Mouse (Mus musculus) cerebellum, adult 11-12 months (tissue): ENCODE results near the gene Tnfrsf4.

Experiments used
- DNase-seq: peaks from one replicate; pipeline ENCODE4 v3.0.0; 2022

Gene Tnfrsf4

DNA sequence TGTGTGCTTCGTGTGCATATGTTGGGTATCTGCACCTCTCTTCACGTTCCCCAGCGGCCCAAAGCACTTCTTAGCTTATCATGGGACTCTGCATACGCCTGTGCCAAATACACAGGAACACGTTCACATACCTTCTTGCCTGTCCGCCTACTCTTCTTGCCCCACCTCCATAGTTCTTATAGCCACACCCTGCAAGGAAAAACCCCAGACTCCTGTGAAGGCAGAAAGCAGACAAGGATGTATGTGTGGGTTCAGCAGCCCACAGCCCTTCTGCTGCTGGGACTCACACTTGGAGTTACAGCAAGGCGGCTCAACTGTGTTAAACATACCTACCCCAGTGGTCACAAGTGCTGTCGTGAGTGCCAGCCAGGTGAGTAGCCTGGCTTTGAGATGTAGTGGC, at the start of gene Tnfrsf4:
Gene Tnfrsf4 (plus strand): TSS at position 207 of the 400 bp plus-strand sequence.
- no peak for DNase-seq

DNA sequence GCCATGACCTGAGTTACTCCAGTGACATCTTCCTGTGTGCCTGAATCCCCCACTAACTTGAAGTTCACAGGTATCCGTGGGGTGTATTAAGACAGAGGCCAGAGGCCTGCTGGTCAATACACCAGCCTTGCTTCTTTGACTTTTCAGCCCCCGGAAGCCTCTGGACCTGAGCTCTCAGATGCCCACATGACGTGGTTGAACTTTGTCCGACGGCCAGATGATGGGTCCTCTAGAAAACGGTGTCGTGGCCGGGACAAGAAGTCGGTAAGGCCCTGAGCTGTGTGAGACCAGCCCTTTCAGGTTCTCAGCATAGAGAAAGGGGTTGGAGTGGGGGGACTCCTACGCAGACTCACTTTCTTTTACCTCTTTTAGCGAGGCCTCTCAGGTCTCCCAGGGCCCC, 49.2 kb upstream of the Tnfrsf4 start:
- DNase-seq: no peak

DNA sequence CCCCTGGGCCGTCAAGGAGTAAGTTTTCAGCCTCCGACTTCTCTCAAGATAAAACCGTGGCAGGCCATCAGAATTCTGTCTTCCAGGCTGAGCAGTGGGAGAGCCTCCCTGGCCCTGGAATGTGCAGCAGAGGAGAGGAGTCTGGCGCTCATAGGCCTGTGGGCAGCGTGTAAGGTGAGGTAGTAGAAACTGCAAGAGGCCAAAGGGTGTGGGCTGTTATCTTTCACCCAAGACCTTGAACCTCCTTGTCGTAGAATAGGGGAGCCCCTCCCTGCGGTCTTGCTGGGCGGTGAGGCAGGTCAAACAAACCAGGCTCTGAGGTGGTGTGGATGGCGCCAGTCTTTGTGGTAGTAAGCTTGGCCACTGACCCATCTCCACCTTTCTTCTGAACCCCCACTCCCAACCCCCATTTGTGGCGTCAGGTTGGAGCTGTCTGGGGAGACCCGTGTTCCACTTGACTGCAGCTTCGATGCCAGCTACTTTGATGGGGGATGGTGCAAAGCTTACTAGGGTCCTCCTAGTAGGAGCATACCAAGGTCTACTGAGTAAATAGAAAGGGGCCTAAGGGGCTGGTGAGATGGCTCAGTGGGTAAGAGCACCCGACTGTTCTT, 44.5 kb upstream of the Tnfrsf4 start:
- DNase-seq: no peak

DNA sequence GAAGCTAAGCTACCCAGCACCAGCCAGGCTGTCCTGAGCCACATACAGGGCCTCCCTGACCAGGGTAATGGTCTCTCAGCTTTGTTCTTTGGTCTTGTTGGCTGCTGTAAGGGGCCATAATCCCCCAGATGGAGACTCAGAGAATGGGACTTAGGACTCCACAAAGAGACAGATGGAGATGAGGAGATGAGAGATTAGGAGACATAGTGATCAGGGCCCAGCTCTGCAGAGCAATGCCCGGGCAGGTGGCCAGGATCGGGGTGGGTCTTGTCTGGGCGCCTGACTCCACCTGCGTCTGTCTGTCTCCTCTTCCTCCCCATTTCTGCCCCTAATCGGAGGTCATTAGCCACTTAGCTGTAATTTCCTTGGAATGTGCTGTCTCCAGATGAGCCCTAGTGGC, 43.4 kb upstream of the Tnfrsf4 start:
- DNase-seq: no peak

DNA sequence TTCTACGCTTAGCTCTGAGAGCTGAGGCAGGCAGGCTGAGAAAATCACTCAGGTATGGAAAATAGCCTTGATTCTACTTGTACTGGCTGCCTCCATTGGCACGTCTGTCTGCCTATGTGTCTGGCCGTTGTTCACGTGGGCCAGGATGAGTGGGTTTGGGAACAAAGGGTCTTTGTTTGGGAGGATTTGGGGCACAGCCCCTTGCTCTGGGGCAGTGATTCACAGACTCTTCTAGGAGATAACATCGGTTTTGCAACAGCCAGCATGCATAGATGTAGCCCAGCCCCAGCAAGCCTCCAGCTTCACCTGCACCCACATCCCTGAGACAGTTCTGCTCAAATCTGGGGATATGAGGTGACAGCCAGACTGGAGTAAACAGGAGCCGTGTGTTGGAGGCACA, 41.0 kb upstream of the Tnfrsf4 start:
- no peak for DNase-seq

DNA sequence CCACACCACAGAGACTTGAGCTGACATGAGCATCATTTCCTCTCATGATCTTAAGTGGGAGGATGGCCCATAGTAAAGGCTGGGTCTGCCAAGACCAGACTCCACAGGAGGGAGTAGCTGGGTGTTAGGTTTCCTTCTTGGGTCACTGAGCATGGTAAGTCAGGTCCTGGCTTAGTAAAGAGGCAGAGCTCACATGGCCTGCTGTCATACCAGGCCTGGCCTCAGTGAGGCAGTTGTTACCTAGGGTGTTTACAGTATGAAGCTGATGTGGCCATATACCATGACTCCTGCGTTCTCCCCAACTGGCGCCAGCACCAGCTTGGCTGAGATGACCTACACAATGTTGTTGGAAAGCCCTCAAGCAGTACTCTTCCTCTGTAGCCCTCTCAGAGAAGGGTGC, 40.4 kb upstream of the Tnfrsf4 start:
- no peak for DNase-seq

DNA sequence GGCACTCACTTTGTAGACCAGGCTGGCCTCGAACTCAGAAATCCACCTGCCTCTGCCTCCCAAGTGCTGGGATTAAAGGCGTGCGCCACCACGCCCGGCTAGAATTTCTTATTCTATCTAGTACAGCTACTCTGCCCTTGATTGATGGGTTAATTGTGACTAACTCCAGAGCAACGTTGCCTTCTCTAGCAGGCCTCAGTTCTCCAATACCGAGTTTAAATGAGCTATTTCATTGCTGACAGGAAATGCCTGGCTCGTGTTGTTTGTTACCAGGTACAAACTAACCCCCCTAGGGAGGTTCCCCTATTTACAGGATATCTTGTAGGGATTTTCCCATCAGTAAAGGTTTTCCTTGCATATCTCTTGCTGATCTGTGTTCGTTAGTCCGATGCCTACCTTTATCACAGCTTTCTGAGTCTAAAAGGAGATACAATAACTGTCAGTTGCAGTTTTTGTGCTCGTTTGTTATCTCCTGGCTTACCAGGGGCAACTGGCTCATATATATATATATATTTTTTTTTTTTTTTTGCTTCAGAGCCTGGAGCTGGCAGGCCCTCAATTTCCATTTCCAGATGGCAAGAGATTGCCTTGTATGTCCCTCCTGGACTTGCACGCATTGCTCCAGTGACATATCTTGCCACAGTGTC, 32.1 kb upstream of the Tnfrsf4 start:
- no peak for DNase-seq

DNA sequence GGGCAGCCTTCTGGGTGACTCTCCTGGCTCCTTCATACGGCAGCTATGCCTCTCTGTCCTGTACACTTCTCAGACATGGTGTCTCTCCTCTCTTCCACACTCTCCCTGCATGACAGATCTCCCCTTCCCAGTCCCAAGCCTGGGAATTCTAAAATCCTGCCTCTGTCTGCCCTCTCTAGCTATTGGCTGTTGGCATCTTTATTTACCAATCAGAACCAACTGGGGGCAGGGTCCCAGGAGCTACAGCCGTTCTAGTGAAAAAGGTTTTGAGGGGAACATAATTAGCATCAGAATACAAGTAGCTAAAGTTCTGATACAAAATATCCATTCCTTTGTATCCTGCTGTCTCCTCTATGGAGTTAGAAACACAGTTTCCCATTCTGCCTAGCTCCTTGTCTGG, 29.9 kb upstream of the Tnfrsf4 start:
- no peak for DNase-seq

DNA sequence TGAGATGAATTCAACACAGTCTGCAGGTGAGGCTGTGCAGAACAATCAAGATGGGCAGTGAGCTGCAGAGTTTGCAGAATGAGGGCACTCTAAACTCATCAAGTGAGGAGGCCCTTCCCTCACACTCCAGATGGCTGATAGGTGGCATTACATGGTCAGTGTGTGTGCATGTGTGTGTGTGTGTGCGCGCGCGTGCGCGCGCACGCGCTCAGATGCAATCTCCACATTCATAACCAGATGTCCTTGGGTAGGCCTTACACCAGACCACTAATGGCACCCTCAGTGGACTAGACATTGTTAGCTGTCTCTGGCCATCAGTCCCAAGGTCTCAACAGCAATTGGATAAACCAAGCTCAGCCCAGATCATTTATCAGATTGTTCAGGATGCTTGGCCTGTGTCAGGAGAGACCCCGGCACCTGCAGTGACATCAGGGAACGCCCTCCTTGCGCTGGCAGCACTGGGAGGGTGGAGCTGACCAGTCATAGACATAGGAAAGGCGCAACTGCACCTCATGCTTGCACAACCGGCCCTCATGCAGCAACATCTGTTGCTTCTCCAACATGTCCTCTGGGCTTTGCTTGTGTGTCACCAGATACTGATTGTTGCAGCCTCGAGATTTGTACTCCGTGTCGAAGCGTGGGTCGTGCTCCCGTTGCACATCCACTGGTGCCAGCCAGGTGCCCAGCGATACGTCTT, 22.3 kb upstream of the Tnfrsf4 start:
- peak; percentile 78 for DNase-seq

DNA sequence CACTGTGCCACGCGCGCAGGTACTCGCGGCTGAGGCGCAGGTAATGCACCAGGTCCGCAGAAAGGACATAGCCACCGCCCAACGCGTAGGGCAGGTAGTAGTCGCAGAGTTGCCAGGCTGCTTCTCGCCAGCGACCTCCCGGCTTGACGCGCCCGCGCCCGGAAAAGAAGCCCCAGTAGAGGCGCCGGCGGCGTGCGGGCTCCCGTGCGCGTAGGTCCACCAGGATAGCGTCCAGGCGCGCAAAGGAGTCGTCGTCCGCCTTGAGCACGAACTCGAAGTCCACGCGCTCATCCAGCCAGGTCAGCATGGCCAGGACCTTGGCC, 21.8 kb upstream of the Tnfrsf4 start:
- DNase-seq: no peak

DNA sequence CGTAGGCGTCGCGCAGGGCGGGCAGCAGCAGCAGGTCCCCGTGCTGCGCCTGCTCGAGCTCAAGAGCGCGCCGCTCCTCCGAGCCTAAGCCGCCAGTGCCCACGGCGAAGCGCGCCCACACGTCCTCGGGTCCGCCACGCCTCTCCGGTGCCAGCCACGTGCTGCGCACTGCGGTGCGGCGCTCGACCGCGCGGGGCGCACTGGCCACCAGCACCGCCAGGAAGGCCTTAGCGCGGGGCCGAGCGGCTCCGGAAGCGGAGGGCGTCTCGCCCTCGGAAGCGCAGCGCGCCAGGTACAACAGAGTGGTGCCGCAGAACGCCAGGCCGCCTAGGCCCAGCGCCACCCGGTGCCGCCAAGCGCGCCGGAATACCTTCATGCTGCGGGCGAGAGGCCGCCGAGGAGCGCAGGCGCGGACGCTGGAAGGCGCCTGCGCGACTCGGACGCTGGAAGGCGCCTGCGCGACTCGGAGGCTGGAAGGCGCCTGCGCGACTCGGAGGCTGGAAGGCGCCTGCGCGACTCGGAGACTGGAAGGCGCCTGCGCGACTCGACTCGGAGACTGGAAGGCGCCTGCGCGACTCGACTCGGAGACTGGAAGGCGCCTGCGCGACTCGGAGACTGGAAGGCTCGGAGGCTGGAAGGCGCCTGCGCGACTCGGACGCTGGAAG, 21.3 kb upstream of the Tnfrsf4 start, which contains the start of the genes B3galt6 and Sdf4:
Gene B3galt6 (minus strand): TSS at position 409 of the 665 bp plus-strand sequence.
Gene Sdf4 (plus strand): TSS at position 632 of the 665 bp plus-strand sequence.
- no peak for DNase-seq

DNA sequence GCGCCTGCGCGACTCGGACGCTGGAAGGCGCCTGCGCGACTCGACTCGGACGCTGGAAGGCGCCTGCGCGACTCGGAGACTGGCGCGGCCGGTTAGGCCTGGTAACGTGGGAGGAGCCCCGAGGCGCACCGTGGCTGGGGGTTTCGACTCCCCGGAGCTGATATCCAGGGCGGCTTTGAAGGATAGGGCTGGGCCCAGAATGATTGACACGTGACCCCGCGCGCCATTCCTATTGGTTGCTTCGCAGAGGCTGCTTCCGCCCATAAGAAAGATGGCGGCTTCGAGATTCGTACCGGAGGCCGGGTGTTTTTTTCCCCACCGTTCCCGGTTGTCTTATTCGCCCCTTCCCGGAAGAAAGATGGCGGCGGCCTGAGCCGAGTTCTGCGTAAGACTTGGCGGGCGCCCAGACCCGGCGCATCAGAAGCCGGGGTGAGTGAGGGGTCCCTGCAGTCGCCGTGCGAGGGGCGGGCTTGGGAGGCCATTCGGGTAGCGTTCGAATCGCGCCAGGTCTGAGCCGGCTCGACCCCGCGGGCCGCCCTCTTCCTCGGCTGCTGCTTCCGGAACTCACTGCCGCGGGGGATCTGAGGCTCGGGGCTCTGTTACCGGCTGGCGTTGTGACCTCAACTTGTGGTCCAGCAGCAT, 20.6 kb upstream of the Tnfrsf4 start:
- peak; percentile 98 for DNase-seq

DNA sequence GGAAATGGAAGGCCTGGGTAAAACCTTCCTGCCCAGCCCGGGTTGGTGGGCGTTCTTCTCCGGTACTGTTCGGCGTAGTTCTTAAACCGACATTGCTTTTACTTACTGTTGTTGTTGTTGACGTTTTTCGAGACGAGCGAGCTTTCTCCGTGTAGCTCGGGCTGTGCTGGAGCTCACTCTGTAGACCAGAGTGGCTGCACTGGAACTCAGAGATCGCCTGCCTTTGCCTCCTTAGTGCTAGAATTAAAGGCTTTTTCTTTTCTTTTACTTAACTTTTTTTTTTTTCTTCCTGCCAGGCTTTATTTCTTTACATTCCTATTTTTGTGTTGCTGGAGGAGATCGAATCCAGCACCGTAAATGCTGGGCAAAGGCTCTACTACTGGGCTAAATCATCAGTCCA, 20.0 kb upstream of the Tnfrsf4 start:
- no peak for DNase-seq

DNA sequence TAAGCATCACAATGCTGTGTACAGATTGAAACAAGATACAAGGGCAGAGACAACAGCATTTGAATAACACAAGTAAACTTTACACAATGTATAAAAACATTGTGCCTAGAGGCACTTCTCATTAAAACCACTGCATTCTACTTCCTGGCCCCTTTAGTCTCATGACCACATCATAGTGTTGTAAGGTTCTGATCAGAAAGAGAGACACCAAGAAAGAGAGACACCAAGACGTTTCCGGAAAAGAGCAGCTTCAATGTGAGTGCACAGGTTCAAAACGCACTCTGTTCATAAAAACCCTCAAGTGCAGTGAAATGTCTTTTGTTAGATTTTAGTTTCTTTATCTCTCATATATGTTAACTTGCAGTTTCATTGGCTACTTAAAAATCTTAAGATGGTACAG, 9.5 kb upstream of the Tnfrsf4 start:
- DNase-seq: no peak

DNA sequence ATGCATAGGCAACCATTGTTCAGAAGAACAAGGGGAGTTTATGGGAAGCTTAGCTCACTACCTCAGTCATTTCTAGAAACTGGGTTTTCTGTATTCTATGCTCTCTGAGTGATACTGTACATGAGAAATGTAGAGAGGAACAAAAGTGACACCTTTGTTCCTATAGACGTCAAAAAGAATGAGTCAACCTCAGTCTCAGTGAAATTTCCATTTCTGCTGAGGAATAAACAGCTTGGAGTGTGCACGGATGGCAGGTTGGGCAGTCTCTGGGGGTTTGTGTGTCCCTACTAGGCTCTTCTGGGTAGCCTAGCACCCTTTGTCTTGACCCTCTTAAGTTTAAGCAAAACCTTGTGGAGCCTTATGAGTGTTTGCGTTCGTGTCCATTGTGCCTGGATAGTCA, 5.3 kb upstream of the Tnfrsf4 start:
- no peak for DNase-seq

DNA sequence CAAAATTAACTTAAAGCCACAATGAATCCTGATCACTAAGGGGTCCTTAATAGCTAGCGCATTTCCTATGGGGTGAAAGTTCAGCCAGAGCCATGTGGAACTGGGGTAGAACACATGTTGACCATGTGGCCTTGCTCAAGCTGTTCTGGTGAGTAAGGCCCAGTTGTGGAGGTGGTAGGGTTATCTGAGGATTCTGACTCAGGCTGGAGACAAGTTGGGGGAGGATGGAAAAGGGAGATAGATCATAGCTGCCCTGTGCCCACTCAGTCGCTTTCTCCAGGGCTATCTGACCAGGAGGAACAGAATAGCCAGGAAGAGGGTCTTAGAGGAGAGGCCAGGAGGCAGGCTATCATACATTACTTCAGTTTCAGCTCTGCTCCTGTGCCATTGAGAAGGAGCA, 793 bp downstream of the Tnfrsf4 start:
- DNase-seq: no peak

DNA sequence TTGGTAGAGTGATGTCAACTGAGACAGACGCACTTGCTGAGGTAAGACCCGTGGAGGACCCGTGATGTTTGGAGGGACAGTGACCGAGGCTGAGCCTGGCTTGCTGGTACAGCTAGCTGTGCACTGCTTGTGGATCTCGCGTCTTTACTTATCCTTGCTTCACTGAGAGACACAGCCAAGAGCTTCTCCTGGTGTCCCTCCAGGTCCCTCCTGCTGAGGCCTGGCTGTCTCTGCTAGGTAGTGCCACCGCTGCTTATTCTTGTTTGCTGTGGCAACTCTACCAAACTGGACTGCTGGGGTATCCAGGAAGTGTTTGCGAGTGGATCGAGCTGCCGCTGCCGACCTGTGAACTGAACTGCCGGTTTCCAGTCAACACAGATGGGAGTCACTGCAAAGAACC, 6.1 kb downstream of the Tnfrsf4 start:
- DNase-seq: no peak

DNA sequence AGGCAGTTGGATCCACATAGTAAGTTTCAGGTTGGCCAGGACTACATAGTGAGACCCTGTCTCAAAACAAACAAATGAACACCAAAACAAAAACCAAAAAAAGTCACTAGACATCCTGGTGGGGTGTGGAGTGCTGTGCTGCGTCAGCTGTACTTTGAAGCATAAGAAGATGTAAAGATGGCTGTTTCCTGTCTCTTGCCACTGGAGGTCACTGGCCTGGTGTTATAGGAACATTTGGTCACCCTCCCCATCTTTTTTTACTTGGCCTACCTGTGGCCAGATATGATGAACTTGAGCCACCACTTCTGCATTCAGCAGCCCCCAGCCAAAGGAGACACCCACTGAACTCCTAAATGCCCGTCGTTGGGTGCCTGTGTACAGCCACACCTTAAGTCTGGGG, 7.7 kb downstream of the Tnfrsf4 start:
- no peak for DNase-seq

DNA sequence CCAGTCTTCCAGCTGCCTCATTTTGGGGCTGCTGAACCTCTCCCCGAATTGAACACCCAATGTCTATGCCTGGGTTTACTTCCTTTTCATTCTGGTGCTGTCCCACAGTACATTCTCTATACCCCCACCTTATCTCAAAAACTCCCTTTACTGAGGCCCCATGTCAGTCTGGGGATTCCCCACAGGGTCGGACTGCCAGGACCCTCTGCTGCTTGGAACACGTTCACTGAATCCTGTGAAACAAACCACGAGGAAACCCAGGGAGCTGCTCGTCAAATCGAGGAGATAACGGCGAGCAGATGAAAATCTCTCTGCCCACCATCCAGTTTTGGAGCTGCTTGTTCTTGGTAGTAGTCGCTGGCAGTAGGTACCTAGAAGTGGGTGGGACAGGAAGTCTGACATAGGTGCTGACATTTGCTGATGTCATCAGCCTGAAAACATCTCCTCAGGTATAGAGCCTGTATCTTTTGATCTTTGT, 8.3 kb downstream of the Tnfrsf4 start:
- no peak for DNase-seq

DNA sequence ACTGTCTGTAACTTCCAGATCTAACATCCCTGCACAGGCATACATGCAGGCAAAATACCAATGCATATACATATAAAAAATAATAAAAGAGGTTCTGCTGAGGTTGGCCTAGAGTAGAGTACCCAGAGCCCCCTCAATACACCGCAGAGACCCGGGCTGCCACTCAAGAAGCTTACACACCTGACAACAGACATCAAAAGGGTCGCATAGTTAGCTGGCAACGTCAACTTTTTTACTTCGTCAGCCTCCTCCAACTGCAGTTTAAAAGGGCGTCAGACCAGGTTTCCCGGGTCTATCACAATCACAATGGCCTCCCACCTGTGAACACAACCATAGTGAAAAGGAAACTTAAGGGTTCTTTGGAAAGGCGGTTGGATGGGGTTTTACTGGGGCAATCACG, 9.9 kb downstream of the Tnfrsf4 start:
- DNase-seq: no peak

DNA sequence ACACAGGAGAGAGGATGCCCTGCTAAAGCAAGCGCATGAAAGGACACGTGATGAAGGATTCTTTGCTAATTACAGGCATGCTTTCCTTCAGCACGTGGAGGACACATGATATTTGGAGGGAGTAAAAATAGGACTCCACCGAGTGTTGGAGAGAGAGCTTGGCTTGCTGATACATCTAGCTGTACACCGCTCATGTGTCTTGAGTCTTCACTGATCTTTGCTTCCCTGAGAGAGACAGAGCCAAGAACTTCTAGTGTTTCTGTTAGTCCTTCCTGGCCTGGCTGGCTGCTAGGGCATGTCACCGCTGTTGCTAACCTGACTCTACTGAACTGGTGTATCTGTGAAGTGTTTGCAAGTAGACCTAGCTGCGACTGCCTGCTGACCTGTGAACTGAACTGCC, 10.5 kb downstream of the Tnfrsf4 start:
- no peak for DNase-seq

DNA sequence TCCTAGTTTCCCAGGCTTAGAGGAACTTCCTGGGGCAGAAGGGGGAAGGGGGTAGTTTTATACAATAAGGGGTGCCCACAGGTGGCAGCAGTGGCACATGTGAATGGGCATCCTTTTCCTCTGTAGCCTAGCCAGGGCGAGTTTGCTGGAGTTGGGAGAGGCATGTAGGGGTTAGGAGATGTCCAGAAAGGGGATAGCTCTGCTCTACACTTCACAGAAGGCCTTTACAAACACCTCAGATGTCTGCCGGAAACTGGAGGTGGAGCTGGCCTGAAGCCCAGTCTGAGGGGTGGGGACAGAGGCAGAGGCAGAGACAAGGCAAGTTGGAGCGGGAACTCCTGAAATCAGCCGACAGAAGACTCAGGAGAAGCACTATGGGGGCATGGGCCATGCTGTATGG, 12.4 kb downstream of the Tnfrsf4 start, which contains the start of gene Tnfrsf18:
Gene Tnfrsf18 (plus strand): TSS at position 152 of the 400 bp plus-strand sequence.
- peak; percentile 20 for DNase-seq

DNA sequence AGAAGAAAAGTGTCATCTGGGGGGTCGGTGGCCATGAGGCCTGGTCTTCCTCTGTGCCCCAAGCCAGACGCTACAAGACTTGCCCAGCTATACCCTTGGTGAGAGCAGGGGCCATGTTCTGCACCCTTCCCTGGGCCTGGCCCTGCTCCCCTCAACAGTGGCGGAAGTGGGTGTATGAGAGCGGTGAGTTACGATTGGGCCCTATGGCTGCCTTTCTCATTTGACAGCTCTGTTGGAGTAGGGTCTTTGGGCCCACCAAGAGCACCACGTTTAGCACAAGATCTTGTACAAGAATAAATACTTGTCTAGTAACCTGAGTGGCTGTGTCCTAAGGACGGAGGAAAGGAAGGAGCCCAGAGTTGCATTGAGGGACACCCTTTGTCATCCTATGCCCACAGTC, 14.9 kb downstream of the Tnfrsf4 start:
- no peak for DNase-seq
